Mouse (Mus musculus): ENCODE results near the gene Pip5k1a. TPM values are rescaled to one million over a fixed set of nuclear protein-coding genes. Genes with fewer than 3 reads are reported as not detected.
"Not testable (repeated sequence)": the region's sequence is repeated elsewhere in the genome, so short reads cannot be mapped to it uniquely, and the experiment has no call there.

The Pip5k1a gene
- polyA plus RNA-seq, 1 experiment from 2014 or later = 12.5 TPM

DNA sequence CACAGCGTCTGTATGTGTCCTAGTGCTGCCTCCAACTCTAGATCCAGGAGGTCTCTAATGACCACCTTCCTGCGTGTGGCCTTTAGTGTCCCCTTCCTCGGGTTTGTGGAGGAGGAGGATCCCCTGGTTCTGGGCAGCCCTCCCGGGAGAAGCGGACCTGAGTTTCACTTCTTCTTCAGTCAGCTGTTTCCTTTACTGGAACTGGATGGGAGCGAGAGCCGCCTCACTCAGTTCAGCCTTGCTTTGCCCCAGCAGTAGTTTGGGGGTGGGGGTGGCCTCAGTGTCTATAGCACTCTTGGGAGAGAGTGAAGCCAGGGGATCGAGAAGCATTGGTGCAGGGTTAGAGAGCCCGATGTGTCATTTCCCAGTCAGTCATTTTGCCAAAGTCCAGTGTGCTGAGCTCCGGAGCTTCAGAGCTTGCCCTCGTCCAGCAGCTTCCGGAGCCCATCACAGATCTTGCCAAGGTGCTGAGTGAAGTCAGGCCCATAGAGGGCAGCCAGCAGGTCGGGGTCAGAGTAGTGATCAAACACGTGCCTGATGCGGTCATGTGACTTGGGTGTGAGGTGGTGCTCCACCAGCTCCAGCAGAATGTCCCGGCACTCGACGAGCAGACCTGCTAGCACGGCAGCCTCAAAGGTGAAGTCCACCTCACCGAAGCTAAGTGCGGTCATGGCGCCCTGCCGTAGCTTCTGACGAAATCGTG, 33.0 kb upstream of the Pip5k1a start:
- H3K4me1 ChIP-seq (replicated peaks; ENCODE audit: control insufficient read depth, insufficient read depth, low read length) = peaks cover 9% of the 10 kb centered on the region; the same call in 1 of the 2 replicates
- no peak overlapping the region for H3K4me2 ChIP-seq (ENCODE audit: low read length)
- H3K4me3 ChIP-seq (ENCODE audit: low read depth, low read length) = no peak overlapping the region
- DNase-seq (ENCODE audit: low spot score) = no peak
- no peaks in the 10 kb centered on the region for H3K27me3 ChIP-seq (replicated peaks; ENCODE audit: control insufficient read depth, insufficient read depth, low read length)
- no peaks in the 10 kb centered on the region for H3K9me3 ChIP-seq (ENCODE audit: control insufficient read depth, low read length)
- H3K36me3 ChIP-seq (ENCODE audit: control insufficient read depth, insufficient read depth, low read length) = peaks cover 22% of the 10 kb centered on the region; the same call in 1 of the 2 replicates
- no peak overlapping the region for H3K9ac ChIP-seq (ENCODE audit: low read length)
- WGBS = 65% methylated on average over 25 of the region's 25 CpGs
- no peak overlapping the region for H3K27ac ChIP-seq (ENCODE audit: low read depth)
- no peak for ATAC-seq (replicated peaks; ENCODE audit: low FRiP score, low TSS enrichment, low read depth)

DNA sequence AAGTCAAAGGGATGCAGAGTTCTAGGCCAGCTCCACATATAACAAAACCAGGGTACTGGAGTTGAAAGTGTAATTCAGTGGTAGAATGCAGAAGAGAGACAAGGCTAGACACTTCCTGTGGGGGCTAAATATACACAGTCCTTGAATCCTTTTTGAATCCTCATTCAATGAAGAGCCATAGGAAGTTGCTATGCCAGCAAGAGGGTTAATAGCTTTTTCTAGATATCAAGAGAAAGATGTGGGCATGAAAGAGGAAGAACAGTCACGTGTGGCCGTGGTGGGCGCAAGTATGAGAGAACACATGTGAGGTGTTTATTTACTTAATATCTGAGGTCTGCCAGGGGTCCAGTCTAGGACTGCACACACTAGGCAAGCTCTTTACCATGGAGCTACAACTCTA, 29.6 kb upstream of the Pip5k1a start:
- H3K9me3 ChIP-seq (ENCODE audit: control insufficient read depth, low read length) = no peaks in the 10 kb centered on the region
- no peak overlapping the region for H3K4me3 ChIP-seq (ENCODE audit: low read depth, low read length)
- ATAC-seq (replicated peaks; ENCODE audit: low FRiP score, low TSS enrichment, low read depth) (no peak), DNase-seq (ENCODE audit: low spot score) (no peak)
- no peaks in the 10 kb centered on the region for H3K27me3 ChIP-seq (replicated peaks; ENCODE audit: control insufficient read depth, insufficient read depth, low read length)
- H3K27ac ChIP-seq (ENCODE audit: low read depth) = no peak overlapping the region
- H3K9ac ChIP-seq (ENCODE audit: low read length) = no peak overlapping the region
- no peak overlapping the region for H3K4me2 ChIP-seq (ENCODE audit: low read length)
- peaks cover 14% of the 10 kb centered on the region for H3K4me1 ChIP-seq (replicated peaks; ENCODE audit: control insufficient read depth, insufficient read depth, low read length)
- WGBS = 86% methylated on average over 3 of the region's 3 CpGs
- H3K36me3 ChIP-seq (ENCODE audit: control insufficient read depth, insufficient read depth, low read length) = peaks cover 20% of the 10 kb centered on the region; the same call in 1 of the 2 replicates

DNA sequence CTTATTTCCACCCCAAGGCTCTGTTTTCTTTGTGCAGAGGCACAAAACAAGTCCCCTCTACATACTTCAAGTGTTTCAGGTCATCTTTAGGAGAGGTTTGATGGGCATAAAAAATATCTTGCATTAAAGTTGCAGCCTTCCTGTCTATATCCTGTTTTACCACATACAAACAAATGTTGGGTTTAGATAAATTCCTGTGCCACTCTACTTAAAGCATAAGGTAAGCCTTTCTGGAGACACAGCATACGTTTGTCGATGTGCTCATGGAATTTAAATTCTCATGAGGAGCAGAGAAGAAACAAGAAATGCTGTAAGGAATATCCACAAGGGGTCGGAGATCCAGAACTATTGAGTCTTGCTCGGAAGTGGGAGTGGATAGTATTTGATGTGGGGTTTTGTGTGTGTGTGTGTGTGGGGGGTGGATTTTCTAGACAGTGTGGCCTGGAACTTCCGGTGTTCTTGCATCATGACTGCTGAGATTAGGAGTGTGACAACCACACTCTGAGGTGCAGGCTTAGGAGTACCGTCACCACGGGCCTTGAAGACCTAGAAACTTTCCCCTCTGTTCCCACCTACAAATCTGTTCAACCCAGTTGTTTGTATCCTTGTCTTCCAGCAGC, 28.8 kb upstream of the Pip5k1a start:
- H3K4me2 ChIP-seq (ENCODE audit: low read length) = peak overlapping the region; percentile 56
- H3K4me3 ChIP-seq (ENCODE audit: low read depth, low read length) = 0 out of 2 replicates have a peak overlapping the region, but pooled peaks have one; percentile 27
- ATAC-seq (replicated peaks; ENCODE audit: low FRiP score, low TSS enrichment, low read depth) = no peak
- H3K27me3 ChIP-seq (replicated peaks; ENCODE audit: control insufficient read depth, insufficient read depth, low read length) = no peaks in the 10 kb centered on the region
- H3K27ac ChIP-seq (ENCODE audit: low read depth) = no peak overlapping the region
- WGBS = 82% methylated on average over 7 of the region's 7 CpGs
- no peaks in the 10 kb centered on the region for H3K9me3 ChIP-seq (ENCODE audit: control insufficient read depth, low read length)
- DNase-seq (ENCODE audit: low spot score) = no peak
- 0 out of 2 replicates have a peak overlapping the region, but pooled peaks have one; percentile 8 for H3K9ac ChIP-seq (ENCODE audit: low read length)
- H3K4me1 ChIP-seq (replicated peaks; ENCODE audit: control insufficient read depth, insufficient read depth, low read length) = peaks cover 14% of the 10 kb centered on the region
- peaks cover 16% of the 10 kb centered on the region for H3K36me3 ChIP-seq (ENCODE audit: control insufficient read depth, insufficient read depth, low read length)

GRCm38 (mm10) chr3:95135023-95135422, 28.3 kb upstream of the Pip5k1a start:
- Histone ChIP-seq H3K36me3 (ENCODE audit: control insufficient read depth, insufficient read depth, low read length) (peaks cover 11% of the 10 kb centered on the region), H3K4me1 (replicated peaks; ENCODE audit: control insufficient read depth, insufficient read depth, low read length) (peaks cover 14% of the 10 kb centered on the region), H3K27ac (ENCODE audit: low read depth) (no peak overlapping the region), H3K9me3 (ENCODE audit: control insufficient read depth, low read length) (no peaks in the 10 kb centered on the region), H3K27me3 (replicated peaks; ENCODE audit: control insufficient read depth, insufficient read depth, low read length) (no peaks in the 10 kb centered on the region), H3K9ac (ENCODE audit: low read length) (peak overlapping the region; percentile 8; the same call in 1 of the 2 replicates), H3K4me3 (ENCODE audit: low read depth, low read length) (peak overlapping the region; percentile 27), H3K4me2 (ENCODE audit: low read length) (peak overlapping the region; percentile 56)
- ATAC-seq (replicated peaks; ENCODE audit: low FRiP score, low TSS enrichment, low read depth) (no peak), DNase-seq (ENCODE audit: low spot score) (no peak)
- WGBS = 12% methylated on average over 6 of the region's 6 CpGs

GRCm38 (mm10) chr3:95134133-95134532, 27.4 kb upstream of the Pip5k1a start:
- H3K9ac ChIP-seq (ENCODE audit: low read length); H3K27me3 ChIP-seq (replicated peaks; ENCODE audit: control insufficient read depth, insufficient read depth, low read length); DNase-seq (ENCODE audit: low spot score); H3K27ac ChIP-seq (ENCODE audit: low read depth); H3K9me3 ChIP-seq (ENCODE audit: control insufficient read depth, low read length); H3K36me3 ChIP-seq (ENCODE audit: control insufficient read depth, insufficient read depth, low read length); H3K4me2 ChIP-seq (ENCODE audit: low read length); H3K4me3 ChIP-seq (ENCODE audit: low read depth, low read length): not testable (repeated sequence)
- no CpG with 5 or more reads among the region's 12 CpGs for WGBS
- peaks cover 14% of the 10 kb centered on the region for H3K4me1 ChIP-seq (replicated peaks; ENCODE audit: control insufficient read depth, insufficient read depth, low read length)
- peak; percentile 56 for ATAC-seq (replicated peaks; ENCODE audit: low FRiP score, low TSS enrichment, low read depth)

GRCm38 (mm10) chr3:95133680-95134101, 27.0 kb upstream of the Pip5k1a start, which contains the start of the genes Scnm1 and Lysmd1:
Gene Scnm1, minus strand, starts transcription at chr3:95134011.
Gene Lysmd1, plus strand, starts transcription at chr3:95134088.
- Histone ChIP-seq H3K27me3 (replicated peaks; ENCODE audit: control insufficient read depth, insufficient read depth, low read length) (no peaks in the 10 kb centered on the region), H3K9me3 (ENCODE audit: control insufficient read depth, low read length) (no peaks in the 10 kb centered on the region), H3K36me3 (ENCODE audit: control insufficient read depth, insufficient read depth, low read length) (peaks cover 7% of the 10 kb centered on the region), H3K4me3 (ENCODE audit: low read depth, low read length) (peak within 1 kb of the TSS; percentile 87), H3K4me2 (ENCODE audit: low read length) (peak within 1 kb of the TSS; percentile 77), H3K27ac (ENCODE audit: low read depth) (peak within 1 kb of the TSS; percentile 57; the same call in 1 of the 2 replicates), H3K4me1 (replicated peaks; ENCODE audit: control insufficient read depth, insufficient read depth, low read length) (peaks cover 14% of the 10 kb centered on the region), H3K9ac (ENCODE audit: low read length) (peak within 1 kb of the TSS; percentile 78)
- peak; percentile 87 for DNase-seq (ENCODE audit: low spot score)
- ATAC-seq (replicated peaks; ENCODE audit: low FRiP score, low TSS enrichment, low read depth) = peak; percentile 89
- WGBS = under 1% methylated on average over 20 of the region's 20 CpGs

DNA sequence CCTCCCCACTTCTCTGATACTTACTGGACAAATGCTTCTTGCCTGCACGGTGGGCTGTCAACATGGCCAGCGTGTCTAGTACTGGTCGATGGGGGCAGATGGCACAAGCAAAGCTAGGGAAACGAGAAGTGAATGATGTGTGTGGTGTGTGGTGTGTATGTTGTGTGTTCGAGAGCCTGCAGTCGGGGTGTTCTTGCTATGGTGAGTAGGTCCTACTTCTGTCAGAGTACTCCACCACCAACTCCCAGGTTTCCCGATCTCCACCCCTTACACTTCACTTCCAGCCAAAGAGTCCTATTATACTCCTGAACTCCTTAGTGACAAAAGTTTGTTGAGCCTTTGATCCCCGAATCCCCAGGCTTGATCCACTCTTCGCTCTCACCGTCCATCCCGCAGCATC, 26.4 kb upstream of the Pip5k1a start:
- 56% methylated on average over 11 of the region's 11 CpGs for WGBS
- Histone ChIP-seq H3K9ac (ENCODE audit: low read length) (peak overlapping the region; percentile 78), H3K4me3 (ENCODE audit: low read depth, low read length) (peak overlapping the region; percentile 87), H3K27ac (ENCODE audit: low read depth) (peak overlapping the region; percentile 57; the same call in 1 of the 2 replicates), H3K9me3 (ENCODE audit: control insufficient read depth, low read length) (no peaks in the 10 kb centered on the region), H3K36me3 (ENCODE audit: control insufficient read depth, insufficient read depth, low read length) (peaks cover 7% of the 10 kb centered on the region), H3K4me2 (ENCODE audit: low read length) (peak overlapping the region; percentile 77), H3K27me3 (replicated peaks; ENCODE audit: control insufficient read depth, insufficient read depth, low read length) (no peaks in the 10 kb centered on the region), H3K4me1 (replicated peaks; ENCODE audit: control insufficient read depth, insufficient read depth, low read length) (peaks cover 14% of the 10 kb centered on the region)
- ATAC-seq (replicated peaks; ENCODE audit: low FRiP score, low TSS enrichment, low read depth) (peak; percentile 4; the same call in 1 of the 2 replicates), DNase-seq (ENCODE audit: low spot score) (no peak)

GRCm38 (mm10) chr3:95132389-95132788, 25.7 kb upstream of the Pip5k1a start:
- 87% methylated on average over 2 of the region's 2 CpGs for WGBS
- not testable (repeated sequence) for H3K9ac ChIP-seq (ENCODE audit: low read length); DNase-seq (ENCODE audit: low spot score); H3K27ac ChIP-seq (ENCODE audit: low read depth); H3K4me2 ChIP-seq (ENCODE audit: low read length); H3K4me3 ChIP-seq (ENCODE audit: low read depth, low read length); H3K36me3 ChIP-seq (ENCODE audit: control insufficient read depth, insufficient read depth, low read length); ATAC-seq (replicated peaks; ENCODE audit: low FRiP score, low TSS enrichment, low read depth); H3K27me3 ChIP-seq (replicated peaks; ENCODE audit: control insufficient read depth, insufficient read depth, low read length); H3K9me3 ChIP-seq (ENCODE audit: control insufficient read depth, low read length)
- peaks cover 14% of the 10 kb centered on the region for H3K4me1 ChIP-seq (replicated peaks; ENCODE audit: control insufficient read depth, insufficient read depth, low read length)

Measured in intestine, embryonic 14.5 days (tissue).